Mouse (Mus musculus) MEL (cell line): ENCODE results near the gene Cfap54. TPM values are rescaled to one million over a fixed set of nuclear protein-coding genes. Genes with fewer than 3 reads are reported as not detected.

ENCODE experiments used
- DNase-seq: peaks from one replicate; pipeline ENCODE4 v3.0.0; 2011; ENCODE audit warnings: low read depth, low spot score
- H3K27ac ChIP-seq: 2 replicates; pipeline ENCODE4 v1.5.1; 2012; ENCODE audit warnings: low read depth, mild to moderate bottlenecking, control low read depth, low read length, moderate library complexity; ENCODE audit not compliant: control insufficient read depth
- H3K27me3 ChIP-seq, 2 experiments: fragments of 150-350 bp in 1 of 2; sonication (generic) in 1 of 2; 2 replicates each; pipeline ENCODE4 v1.6.1; 2012; ENCODE audit warnings: low read length in 2 of 2, mild to moderate bottlenecking in 2 of 2, improper control_type of control experiment in 1 of 2, moderate library complexity in 1 of 2; ENCODE audit not compliant: insufficient read depth in 2 of 2, control insufficient read depth in 1 of 2
- H3K36me3 ChIP-seq, 2 experiments: 2 replicates each; pipeline ENCODE4 v1.6.1; 2012 to 2014; ENCODE audit warnings: low read length in 2 of 2, improper control_type of control experiment in 1 of 2, inconsistent platforms in 1 of 2, mild to moderate bottlenecking in 1 of 2; ENCODE audit not compliant: insufficient read depth in 2 of 2, control insufficient read depth in 1 of 2
- H3K4me1 ChIP-seq, 2 experiments: fragments of 150-350 bp in 1 of 2; sonication (generic) in 1 of 2; 2 replicates each; pipeline ENCODE4 v1.6.1; 2012; ENCODE audit warnings: low read length in 2 of 2, improper control_type of control experiment in 1 of 2, mild to moderate bottlenecking in 1 of 2; ENCODE audit not compliant: insufficient read depth in 2 of 2, control insufficient read depth in 1 of 2
- H3K4me3 ChIP-seq, 2 experiments: fragments of 150-350 bp in 1 of 2; sonication (generic) in 1 of 2; 2 replicates each; pipeline ENCODE4 v1.5.1; 2012; ENCODE audit warnings: low read depth in 2 of 2, low read length in 2 of 2, mild to moderate bottlenecking in 2 of 2, moderate library complexity in 2 of 2, control low read depth in 1 of 2, improper control_type of control experiment in 1 of 2; ENCODE audit not compliant: control insufficient read depth in 1 of 2, insufficient read depth in 1 of 2
- H3K79me2 ChIP-seq: 2 replicates; pipeline ENCODE4 v1.6.1; 2012; ENCODE audit warnings: mild to moderate bottlenecking, low read length, moderate library complexity; ENCODE audit not compliant: control insufficient read depth, poor library complexity, insufficient read depth
- H3K9ac ChIP-seq: 2 replicates; pipeline ENCODE4 v1.6.1; 2012; ENCODE audit warnings: low read depth, mild to moderate bottlenecking, control low read depth, low read length, moderate library complexity; ENCODE audit not compliant: control insufficient read depth, poor library complexity, severe bottlenecking
- H3K9me3 ChIP-seq: fragments of 150-350 bp; sonication (generic); replicated peaks from 2 replicates; pipeline ENCODE4 v1.6.1; 2012; ENCODE audit warnings: mild to moderate bottlenecking, low read length, improper control_type of control experiment, moderate library complexity; ENCODE audit not compliant: insufficient read depth
- CHD1 ChIP-seq: IDR thresholded peaks from 2 replicates; pipeline ENCODE4 v1.6.1; 2012; ENCODE audit warnings: low read depth, mild to moderate bottlenecking, inconsistent platforms, low read length, improper control_type of control experiment
- EP300 ChIP-seq, 2 experiments: IDR thresholded peaks; 2 replicates each; pipeline ENCODE4 v1.6.1; 2011; ENCODE audit warnings: improper control_type of control experiment in 2 of 2, low read length in 2 of 2, low read depth in 1 of 2, mild to moderate bottlenecking in 1 of 2
- GABPA ChIP-seq: IDR thresholded peaks from 2 replicates; pipeline ENCODE4 v1.6.1; 2012; ENCODE audit warnings: low read depth, mild to moderate bottlenecking, inconsistent platforms, low read length, improper control_type of control experiment, moderate library complexity
- HCFC1 ChIP-seq: IDR thresholded peaks from 2 replicates; pipeline ENCODE4 v1.6.1; 2012; ENCODE audit warnings: low read depth, mild to moderate bottlenecking, inconsistent platforms, low read length, improper control_type of control experiment, moderate library complexity
- JUND ChIP-seq: IDR thresholded peaks from 2 replicates; pipeline ENCODE4 v1.6.1; 2011; ENCODE audit warnings: low read depth, mild to moderate bottlenecking, improper control_type of control experiment, low read length
- KAT2A ChIP-seq: conservative IDR thresholded peaks from 2 replicates; pipeline ENCODE4 v1.6.1; 2012; ENCODE audit warnings: low read depth, low read length, improper control_type of control experiment, inconsistent platforms
- MAFK ChIP-seq: IDR thresholded peaks from 2 replicates; pipeline ENCODE4 v1.6.1; 2011; ENCODE audit warnings: low read depth, mild to moderate bottlenecking, low read length, improper control_type of control experiment, borderline replicate concordance
- MAZ ChIP-seq: IDR thresholded peaks from 2 replicates; pipeline ENCODE4 v1.6.1; 2012; ENCODE audit warnings: low read depth, mild to moderate bottlenecking, inconsistent platforms, low read length, improper control_type of control experiment
- MXI1 ChIP-seq: IDR thresholded peaks from 2 replicates; pipeline ENCODE4 v1.6.1; 2011; ENCODE audit warnings: mild to moderate bottlenecking, low read depth, low read length, improper control_type of control experiment
- MYB ChIP-seq: IDR thresholded peaks from 2 replicates; pipeline ENCODE4 v1.6.1; 2011; ENCODE audit warnings: mild to moderate bottlenecking, low read depth, low read length, improper control_type of control experiment
- MYC ChIP-seq: IDR thresholded peaks from 2 replicates; pipeline ENCODE4 v1.6.1; 2011; ENCODE audit warnings: low read depth, mild to moderate bottlenecking, low read length, improper control_type of control experiment, moderate library complexity
- POLR2A ChIP-seq, 2 experiments: IDR thresholded peaks; 2 replicates each; pipeline ENCODE4 v1.6.1; 2011 to 2012; ENCODE audit warnings: low read length in 2 of 2, mild to moderate bottlenecking in 2 of 2, control low read depth in 1 of 2, improper control_type of control experiment in 1 of 2, low read depth in 1 of 2, moderate library complexity in 1 of 2; ENCODE audit not compliant: control insufficient read depth in 1 of 2, insufficient read depth in 1 of 2, poor library complexity in 1 of 2
- POLR2AphosphoS2 ChIP-seq: IDR thresholded peaks from 2 replicates; pipeline ENCODE4 v1.6.1; 2011; ENCODE audit warnings: low read length, improper control_type of control experiment
- POLR2AphosphoS5 ChIP-seq: IDR thresholded peaks from 2 replicates; pipeline ENCODE4 v1.6.1; 2012; ENCODE audit warnings: low read depth, borderline replicate concordance, mild to moderate bottlenecking, inconsistent platforms, low read length, moderate library complexity, mixed read lengths
- RAD21 ChIP-seq: IDR thresholded peaks from 2 replicates; pipeline ENCODE4 v1.6.1; 2011; ENCODE audit warnings: mild to moderate bottlenecking, low read depth, low read length, improper control_type of control experiment
- SIN3A ChIP-seq: IDR thresholded peaks from 2 replicates; pipeline ENCODE4 v1.6.1; 2012; ENCODE audit warnings: low read length, improper control_type of control experiment, inconsistent platforms
- SMC3 ChIP-seq: IDR thresholded peaks from 2 replicates; pipeline ENCODE4 v1.6.1; 2011; ENCODE audit warnings: low read depth, low read length, improper control_type of control experiment
- TAL1 ChIP-seq: IDR thresholded peaks from 2 replicates; pipeline ENCODE4 v1.6.1; 2012; ENCODE audit warnings: mild to moderate bottlenecking, inconsistent platforms, low read length, moderate library complexity, mixed read lengths
- TBP ChIP-seq: IDR thresholded peaks from 2 replicates; pipeline ENCODE4 v1.8.0; 2011; ENCODE audit warnings: low read depth, low read length, improper control_type of control experiment
- USF2 ChIP-seq, 2 experiments: IDR thresholded peaks; 2 replicates each; pipeline ENCODE4 v1.6.1; 2011 to 2012; ENCODE audit warnings: improper control_type of control experiment in 2 of 2, low read length in 2 of 2, borderline replicate concordance in 1 of 2, inconsistent platforms in 1 of 2, low read depth in 1 of 2, mild to moderate bottlenecking in 1 of 2; ENCODE audit not compliant: insufficient read depth in 1 of 2
- ZKSCAN1 ChIP-seq: IDR thresholded peaks from 2 replicates; pipeline ENCODE4 v1.6.1; 2012; ENCODE audit warnings: low read depth, mild to moderate bottlenecking, inconsistent platforms, low read length, improper control_type of control experiment, moderate library complexity
- ZMIZ1 ChIP-seq: IDR thresholded peaks from 2 replicates; pipeline ENCODE4 v1.6.1; 2012; ENCODE audit warnings: low read depth, mild to moderate bottlenecking, inconsistent platforms, low read length, improper control_type of control experiment, moderate library complexity
- ZNF384 ChIP-seq: IDR thresholded peaks from 2 replicates; pipeline ENCODE4 v1.6.1; 2012; ENCODE audit warnings: low read depth, mild to moderate bottlenecking, inconsistent platforms, low read length, improper control_type of control experiment
- polyA plus RNA-seq, 2 experiments: library from polyadenylated mRNA; stranded (reverse) in 1 of 2; unstranded in 1 of 2; fragments of >175 nt in 1 of 2; fragments of >200 nt in 1 of 2; gene quantifications; 2 replicates each; pipeline versions ENCODE4 v1.2.1 to v1.2.4; 2012; ENCODE audit warnings: low replicate concordance in 2 of 2, low read depth in 1 of 2; ENCODE audit not compliant: insufficient read length in 2 of 2, insufficient read depth in 1 of 2, missing spikeins in 1 of 2
- total RNA-seq: library from RNA; depleted of rRNA; stranded (reverse); fragments of 300-350 nt; gene quantifications from 2 replicates; pipeline ENCODE4 v1.2.3, GENCODE M21; 2012

Cfap54 gene
- total and polyA plus RNA-seq, 3 experiments, result 2.0 to 2.7 TPM; not detected in 1

GRCm38 (mm10) chr10:92907246-92907645 is 174.2 kb downstream of the Cfap54 start (continued):
- no peak for TF ChIP-seq POLR2A (IDR thresholded peaks at IDR 0.05; ENCODE audit: control insufficient read depth in 1 of 2, insufficient read depth in 1 of 2, low read depth in 1 of 2, low read length in 2 of 2, poor library complexity in 1 of 2)

GRCm38 (mm10) chr10:92888466-92888865 is 193.0 kb downstream of the Cfap54 start:
- Histone ChIP-seq H3K9ac (no peak overlapping the region), H3K36me3 (no peaks in the 10 kb centered on the region), H3K27me3 (no peaks in the 10 kb centered on the region), H3K4me1 (no peaks in the 10 kb centered on the region), H3K27ac (no peak overlapping the region), H3K9me3 (no peaks in the 10 kb centered on the region), H3K4me3 (no peak overlapping the region), H3K79me2 (no peaks in the 10 kb centered on the region)
- no peak for DNase-seq
- TF ChIP-seq KAT2A (no peak), SMC3 (no peak), POLR2AphosphoS2 (no peak), EP300 (IDR thresholded peaks at IDR 0.05; ENCODE audit: low read depth in 1 of 2, low read length in 2 of 2) (no peak), CHD1 (no peak), ZMIZ1 (no peak), TAL1 (no peak), POLR2A (IDR thresholded peaks at IDR 0.05; ENCODE audit: control insufficient read depth in 1 of 2, insufficient read depth in 1 of 2, low read depth in 1 of 2, low read length in 2 of 2, poor library complexity in 1 of 2) (no peak), MYC (no peak), SIN3A (no peak), RAD21 (no peak), JUND (no peak), USF2 (IDR thresholded peaks at IDR 0.05; ENCODE audit: borderline replicate concordance in 1 of 2, insufficient read depth in 1 of 2, low read depth in 1 of 2, low read length in 2 of 2) (no peak), ZKSCAN1 (no peak), MXI1 (no peak)

GRCm38 (mm10) chr10:92878000-92878399 is 203.4 kb downstream of the Cfap54 start:
- TF ChIP-seq HCFC1 (no peak), TBP (no peak), POLR2AphosphoS5 (no peak), RAD21 (no peak), MAFK (peak; percentile 77; the same call in 1 of the 2 replicates), ZKSCAN1 (no peak), MYC (no peak), MAZ (no peak), MYB (no peak), USF2 (IDR thresholded peaks at IDR 0.05; ENCODE audit: borderline replicate concordance in 1 of 2, insufficient read depth in 1 of 2, low read depth in 1 of 2, low read length in 2 of 2) (no peak), ZMIZ1 (no peak), GABPA (peak; percentile 28; the same call in 1 of the 2 replicates), ZNF384 (no peak), SMC3 (no peak), SIN3A (no peak), JUND (no peak), MXI1 (no peak)
- no peaks in the 10 kb centered on the region for H3K9me3 ChIP-seq
- peak; percentile 31 for DNase-seq
- H3K27me3 ChIP-seq, result no peaks in the 10 kb centered on the region
- H3K4me3 ChIP-seq, result no peak overlapping the region
- H3K27ac ChIP-seq, result no peak overlapping the region
- H3K9ac ChIP-seq, result no peak overlapping the region
- H3K79me2 ChIP-seq, result no peaks in the 10 kb centered on the region
- H3K4me1 ChIP-seq, result no peaks in the 10 kb centered on the region
- no peaks in the 10 kb centered on the region for H3K36me3 ChIP-seq
